Mouse (Mus musculus): ENCODE measurements around the gene Apoe.

Gene Apoe

DNA sequence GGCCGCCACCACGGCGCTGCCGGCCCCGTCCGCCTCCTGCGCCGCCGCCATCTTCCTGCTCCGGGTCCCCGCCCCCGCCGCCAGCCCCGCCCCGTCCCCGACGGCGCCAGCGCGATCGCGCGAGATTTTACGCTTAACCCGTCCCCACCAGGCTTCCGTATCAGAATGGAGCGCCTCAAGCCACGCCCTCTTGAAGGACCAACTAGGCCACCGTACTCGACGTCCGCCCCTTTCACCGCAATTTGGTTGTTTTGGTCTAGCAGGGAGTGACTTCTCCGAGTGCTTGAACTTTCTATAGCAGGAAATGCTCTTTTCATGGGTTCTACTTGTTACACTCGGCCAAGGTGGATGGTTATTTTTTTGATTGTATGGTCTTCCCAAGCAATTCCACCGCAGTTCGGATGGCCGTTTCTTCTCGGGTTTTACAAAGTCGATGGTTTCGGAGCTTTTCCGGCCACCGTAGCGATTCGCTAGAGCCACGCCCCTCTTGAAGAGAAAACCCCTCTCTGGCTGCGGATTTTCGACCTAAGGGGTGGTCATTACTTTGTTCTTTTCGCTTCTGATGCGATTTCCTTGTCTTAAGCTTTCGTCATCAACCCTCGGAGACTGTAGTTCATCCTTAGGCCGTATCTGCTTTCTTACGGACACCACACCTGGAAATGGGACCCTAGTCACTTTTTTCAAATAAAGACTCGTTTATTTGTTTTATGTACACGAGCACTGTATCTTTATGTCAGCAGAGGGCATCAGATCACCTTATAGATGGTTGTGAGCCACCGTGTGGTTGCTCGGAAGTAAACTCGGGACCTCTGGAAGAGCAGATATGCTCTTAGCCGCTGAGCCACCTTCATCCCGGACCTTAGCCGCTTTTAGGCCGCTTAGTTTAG is 33.8 kb downstream of the Apoe start, which contains the start of gene Clptm1:
Gene Clptm1, minus strand, starts transcription at position 79 of the 887 bp plus-strand sequence.
- peak; percentile 98 for DNase-seq (ENCODE audit: low read depth, low spot score)

DNA sequence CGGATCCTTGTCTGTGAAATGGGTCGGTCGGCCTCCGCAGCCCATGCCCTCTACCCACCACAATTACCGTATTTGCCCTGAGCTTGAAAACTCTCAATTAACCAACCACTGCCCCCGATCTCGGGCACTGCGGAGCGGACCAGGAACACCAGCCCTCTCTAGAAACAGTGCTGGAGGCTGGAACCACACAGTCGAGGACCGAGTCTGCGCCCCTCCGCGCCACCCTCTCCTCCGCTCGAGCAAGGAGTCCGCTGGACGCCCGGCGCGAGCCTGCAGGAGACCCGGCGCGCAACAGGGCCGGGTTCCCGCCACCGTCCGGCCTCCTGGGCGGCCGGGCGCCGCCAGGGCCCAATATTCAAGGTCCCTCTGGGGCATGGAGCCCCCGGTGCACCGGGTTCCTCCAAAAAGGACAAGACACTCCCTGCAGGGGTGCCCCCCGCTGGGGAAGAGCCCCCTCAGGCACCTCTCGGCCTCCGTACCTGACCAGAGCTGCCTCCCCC is 34.5 kb downstream of the Apoe start:
- DNase-seq (ENCODE audit: low read depth, low spot score) = no peak

GRCm38 (mm10) chr7:19663940-19664339 is 35.0 kb downstream of the Apoe start:
- peak; percentile 20 for DNase-seq (ENCODE audit: low read depth, low spot score)

- no peak for DNase-seq (ENCODE audit: low read depth, low spot score)
Observed at GRCm38 (mm10) chr7:19652614-19653013, 46.4 kb downstream of the Apoe start.

DNA sequence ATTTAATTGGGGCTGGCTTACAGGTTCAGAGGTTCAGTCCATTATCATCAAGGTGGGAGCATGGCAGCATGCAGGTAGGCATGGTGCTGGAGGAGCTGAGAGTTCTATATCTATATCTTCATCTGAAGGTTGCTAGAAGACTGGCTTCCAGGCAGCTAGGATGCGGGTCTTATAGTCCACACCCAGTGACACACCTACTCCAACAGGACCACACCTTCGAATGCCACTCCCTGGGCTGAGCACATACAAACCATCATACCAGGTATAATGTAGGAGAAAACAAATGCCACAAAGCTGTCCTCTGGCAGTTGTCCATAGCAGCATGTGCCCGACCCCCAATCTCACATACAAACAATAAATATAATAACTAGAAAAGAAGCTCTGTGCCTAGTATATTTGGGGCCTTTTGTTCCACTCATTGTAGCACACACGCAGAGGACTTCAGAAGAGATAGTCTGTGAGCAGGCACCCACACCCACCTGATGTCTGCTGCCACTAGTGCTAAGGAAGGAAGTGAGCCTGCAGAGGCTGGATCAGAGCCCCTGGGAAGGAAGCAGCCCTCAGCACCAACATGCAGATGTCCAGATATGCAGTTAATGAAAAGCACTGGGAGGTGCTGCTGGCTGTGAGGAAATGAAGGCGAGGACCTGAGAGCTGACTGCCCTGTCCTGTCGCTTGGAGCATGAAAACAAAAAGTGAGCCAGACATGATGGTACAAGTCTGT is 47.8 kb downstream of the Apoe start:
- DNase-seq (ENCODE audit: low read depth, low spot score) = no peak
